Mouse (Mus musculus) ES-Bruce4 (cell line): ENCODE results near the gene Mis12.

Experiments
- CTCF ChIP-seq: IDR thresholded peaks from one replicate; pipeline ENCODE4 v1.8.1; 2011; ENCODE audit warnings: low read depth, low read length
- POLR2A ChIP-seq: IDR thresholded peaks from one replicate; pipeline ENCODE4 v1.8.1; 2011; ENCODE audit warnings: low read length; ENCODE audit not compliant: insufficient read depth

GRCm38 (mm10) chr11:70970560-70971540 lies 48.6 kb upstream of the Mis12 start:
- peak; percentile 9 for TF ChIP-seq CTCF
- TF ChIP-seq POLR2A = no peak
